21 mouse cellular contexts compared by ENCODE assay signal in the genomic region with DNA sequence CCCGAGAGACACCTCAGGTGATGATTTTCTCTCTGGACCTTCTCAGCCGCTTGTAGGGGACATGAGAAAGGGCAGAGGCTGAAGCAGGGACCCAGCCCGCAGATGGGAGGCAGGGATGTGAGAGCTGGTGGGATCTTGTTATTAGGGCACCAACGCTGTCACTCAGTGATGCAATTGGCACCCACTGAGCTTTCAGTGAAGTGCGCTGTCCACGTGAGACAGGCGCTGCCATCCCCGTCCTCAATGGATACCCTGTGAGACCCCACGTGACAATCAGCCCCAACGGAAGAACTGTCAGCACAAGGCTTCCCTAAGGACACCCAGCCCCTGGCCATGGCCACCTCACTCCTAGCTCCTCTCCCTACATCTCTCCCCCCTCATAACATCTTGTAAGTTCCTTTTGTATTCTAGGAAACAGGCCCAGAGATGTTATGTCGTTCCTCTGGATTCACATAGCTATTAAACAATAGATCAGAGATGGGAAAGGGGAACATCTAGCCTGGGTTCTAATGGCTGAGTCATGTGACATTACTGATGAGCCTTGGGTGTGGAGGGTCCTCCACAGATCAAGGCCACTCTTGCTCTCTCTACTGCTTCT. TPM values are rescaled to one million over a fixed set of nuclear protein-coding genes. Genes with fewer than 3 reads are reported as not detected.
DNase-seq lines count a peak whose midpoint lies in the region; ATAC-seq and TF ChIP-seq lines count a peak whose summit lies in the region.
"Had no signal": no experiment of that assay in that cellular context is flagged by ENCODE, and none has a peak within 500 bp of the region (broad histone marks: within the 10 kb centered on the region; RNA-seq: fewer than 3 reads in every experiment).

No protein-coding gene starts in this region.

- no peaks in the 10 kb centered on the region for H3K36me3 ChIP-seq in limb, embryonic 11.5 days (ENCODE audit: control insufficient read depth, insufficient read depth, low read length)
- no peaks in the 10 kb centered on the region for H3K36me3 ChIP-seq in limb, embryonic 10.5 days
- no peaks in the 10 kb centered on the region for H3K36me3 ChIP-seq in thymus, adult 2 months (ENCODE audit: control insufficient read depth, insufficient read depth, low read length)
- no peaks in the 10 kb centered on the region for H3K36me3 ChIP-seq in embryonic facial prominence, embryonic 10.5 days (replicated peaks)
- H3K36me3 ChIP-seq in splenic B cell, adult 2 months (ENCODE audit: control insufficient read depth, insufficient read depth, low read length, poor library complexity, severe bottlenecking): peaks cover 16% of the 10 kb centered on the region
- H3K36me3 ChIP-seq: forebrain, embryonic 15.5 days; heart, embryonic 10.5 days; hindbrain, embryonic 12.5 days had no signal

- H3K9me3 ChIP-seq in limb, embryonic 11.5 days (ENCODE audit: control insufficient read depth, low read length): no peaks in the 10 kb centered on the region
- H3K9me3 ChIP-seq in limb, embryonic 10.5 days (replicated peaks): no peaks in the 10 kb centered on the region
- no peaks in the 10 kb centered on the region for H3K9me3 ChIP-seq in embryonic facial prominence, embryonic 10.5 days
- H3K9me3 ChIP-seq: forebrain, embryonic 15.5 days; heart, embryonic 10.5 days; hindbrain, embryonic 12.5 days had no signal

- H3K27me3 ChIP-seq in limb, embryonic 11.5 days (ENCODE audit: control insufficient read depth, insufficient read depth, low read length): no peaks in the 10 kb centered on the region
- peaks cover 9% of the 10 kb centered on the region; the same call in 1 of the 2 replicates for H3K27me3 ChIP-seq in limb, embryonic 10.5 days (ENCODE audit: low read depth, poor library complexity, severe bottlenecking)
- H3K27me3 ChIP-seq in thymus, adult 2 months (ENCODE audit: control insufficient read depth, insufficient read depth, low read length): no peaks in the 10 kb centered on the region
- H3K27me3 ChIP-seq in embryonic facial prominence, embryonic 10.5 days (replicated peaks; ENCODE audit: low read depth, poor library complexity, severe bottlenecking): 0 out of 2 replicates have a peak, but pooled peaks cover 5% of the 10 kb centered on the region
- no peaks in the 10 kb centered on the region for H3K27me3 ChIP-seq in splenic B cell, adult 2 months (ENCODE audit: control insufficient read depth, insufficient read depth, low read length, poor library complexity, severe bottlenecking)
- H3K27me3 ChIP-seq: forebrain, embryonic 15.5 days had no signal

- H3K4me3 ChIP-seq in limb, embryonic 11.5 days (ENCODE audit: low read depth, low read length): no peak overlapping the region
- H3K4me3 ChIP-seq in limb, embryonic 10.5 days: no peak overlapping the region
- H3K4me3 ChIP-seq in thymus, adult 2 months (ENCODE audit: control insufficient read depth, insufficient read depth, low read length): peak overlapping the region; percentile 25
- H3K4me3 ChIP-seq in embryonic facial prominence, embryonic 10.5 days: no peak overlapping the region
- H3K4me3 ChIP-seq: forebrain, embryonic 15.5 days; heart, embryonic 10.5 days; hindbrain, embryonic 12.5 days had no signal

- no peak for ATAC-seq in limb, embryonic 11.5 days (ENCODE audit: insufficient number of reproducible peaks, low FRiP score, low TSS enrichment, low read depth)
- ATAC-seq: forebrain, embryonic 15.5 days; hindbrain, embryonic 16.5 days had no signal

- no peak for TF ChIP-seq POLR2A in thymus, adult 2 months (IDR thresholded peaks at IDR 0.05; ENCODE audit: control insufficient read depth, extremely low read depth, insufficient read depth, low read length, poor library complexity)

- DNase-seq in limb, embryonic 11.5 days (ENCODE audit: low spot score): no peak
- no peak for DNase-seq in limb, embryonic 10.5 days (ENCODE audit: low spot score)
- no peak for DNase-seq in thymus, adult 2 months
- no peak for DNase-seq in thymus, postnatal 14 days
- DNase-seq in embryonic facial prominence, embryonic 10.5 days (ENCODE audit: low spot score): no peak
- peak; percentile 32 for DNase-seq in splenic B cell, adult 2 months (ENCODE audit: low read depth, low spot score)
- DNase-seq in Muller cell, postnatal 12 days (ENCODE audit: inconsistent ontology term): no peak
- no peak for DNase-seq in heart, adult 18-20 months
- DNase-seq: adrenal gland, adult 2 months; adrenal gland, postnatal 25 days; cerebellum, adult 18-20 months; cerebellum, adult 9-11 months; cerebellum, postnatal 36 days; gastrocnemius, postnatal 36 days; heart, postnatal 10 days; heart, postnatal 4 days had no signal

- 63% methylated on average over 11 of the region's 11 CpGs for WGBS in limb, embryonic 11.5 days
- 64% methylated on average over 11 of the region's 11 CpGs for WGBS in limb, embryonic 10.5 days
- WGBS in thymus, adult 2 months: 89% methylated on average over 11 of the region's 11 CpGs
- WGBS in embryonic facial prominence, embryonic 10.5 days: 70% methylated on average over 11 of the region's 11 CpGs

- no peak overlapping the region for H3K4me2 ChIP-seq in limb, embryonic 11.5 days (ENCODE audit: low read depth, severe bottlenecking)
- H3K4me2 ChIP-seq: forebrain, embryonic 15.5 days; hindbrain, embryonic 12.5 days had no signal

- peaks cover 37% of the 10 kb centered on the region for H3K4me1 ChIP-seq in limb, embryonic 11.5 days (ENCODE audit: control insufficient read depth, insufficient read depth, low read length)
- H3K4me1 ChIP-seq in limb, embryonic 10.5 days: peaks cover 65% of the 10 kb centered on the region
- H3K4me1 ChIP-seq in thymus, adult 2 months (replicated peaks; ENCODE audit: control insufficient read depth, insufficient read depth, low read length): peaks cover 56% of the 10 kb centered on the region
- H3K4me1 ChIP-seq in embryonic facial prominence, embryonic 10.5 days: peaks cover 49% of the 10 kb centered on the region

- TF ChIP-seq CTCF in thymus, adult 2 months (IDR thresholded peaks at IDR 0.05; ENCODE audit: borderline replicate concordance, control insufficient read depth, extremely low read depth, insufficient read depth, low read length, poor library complexity): no peak

- H3K9ac ChIP-seq in limb, embryonic 11.5 days (ENCODE audit: low read length): peak overlapping the region; percentile 27; the same call in 1 of the 2 replicates
- H3K9ac ChIP-seq: forebrain, embryonic 15.5 days; hindbrain, embryonic 12.5 days had no signal

- no peak overlapping the region for H3K27ac ChIP-seq in limb, embryonic 11.5 days (replicated peaks; ENCODE audit: low read depth, low read length)
- H3K27ac ChIP-seq in limb, embryonic 10.5 days: no peak overlapping the region
- peak overlapping the region; percentile 34; the same call in 1 of the 2 replicates for H3K27ac ChIP-seq in thymus, adult 2 months (ENCODE audit: control insufficient read depth, insufficient read depth, low read length)
- 0 out of 2 replicates have a peak overlapping the region, but pooled peaks have one; percentile 26 for H3K27ac ChIP-seq in embryonic facial prominence, embryonic 10.5 days (replicated peaks)
- H3K27ac ChIP-seq: forebrain, embryonic 15.5 days; heart, embryonic 10.5 days; hindbrain, embryonic 12.5 days had no signal

RNA-seq across cellular contexts. Expression of a gene that starts 3.4 kb away (rescaled TPM):
- 1.0 and 1.3 TPM in 2 replicates for polyA plus RNA-seq in limb, embryonic 11.5 days (2014; fragmentation: Nextera tagmentation; extraction: Ambion mirVana)
- 0.82 and 1.3 TPM in 2 replicates for polyA plus RNA-seq in limb, embryonic 10.5 days (2016; fragmentation: Nextera tagmentation; extraction: Ambion mirVana)
- 202 and 240 TPM in 2 replicates for polyA plus RNA-seq in thymus, adult 2 months (2012; rRNA removed)
- 0.50 and 0.78 TPM in 2 replicates for polyA plus RNA-seq in embryonic facial prominence, embryonic 10.5 days (2016; fragmentation: Nextera tagmentation; extraction: Ambion mirVana)
- 1 to 10 TPM in 1 of 2 experiments, under 1 TPM in 1; 0.30 to 2.8 TPM for total RNA-seq in heart, adult 18-20 months (2021)
- total RNA-seq: gastrocnemius, adult 8-10 months; gastrocnemius, postnatal 36 days had no signal
- polyA plus RNA-seq: forebrain, embryonic 15.5 days; hindbrain, embryonic 16.5 days had no signal

Comparison
In these comparisons a context has a peak if more than half of its experiments do, and no peak if none do; other contexts are left out.
1. H3K27ac ChIP-seq: peak in thymus, adult 2 months (single experiment) and embryonic facial prominence, embryonic 10.5 days (single experiment); none in limb, embryonic 11.5 days (single experiment) and limb, embryonic 10.5 days (single experiment).
2. RNA of a gene that starts 3.4 kb away (polyA plus RNA-seq): 202 to 240 TPM in thymus, adult 2 months; 1.0 to 1.3 TPM in limb, embryonic 11.5 days, 0.82 to 1.3 TPM in limb, embryonic 10.5 days and 0.50 to 0.78 TPM in embryonic facial prominence, embryonic 10.5 days; every median in the first group is over 10 times any median in the second.